Mouse (Mus musculus) spleen, adult 2 months (tissue): ENCODE data around the gene Gm10320.

ENCODE experiments used
- CTCF ChIP-seq: fragments of 200-500 bp; IDR thresholded peaks from 2 replicates; pipeline ENCODE4 v1.5.1; 2011; ENCODE audit warnings: mild to moderate bottlenecking, inconsistent platforms; ENCODE audit not compliant: insufficient read depth, insufficient read length, insufficient replicate concordance; ENCODE audit errors: extremely low read depth
- POLR2A ChIP-seq: fragments of 200-500 bp; IDR thresholded peaks from 2 replicates; pipeline ENCODE4 v1.6.1; 2011; ENCODE audit warnings: low read depth, low read length, inconsistent platforms

GRCm38 (mm10) chr13:98494492-98495064 lies 2.8 kb upstream of the Gm10320 start:
- no peak for TF ChIP-seq POLR2A
- TF ChIP-seq CTCF: no peak
